Mouse (Mus musculus) thymus, adult 2 months (tissue): ENCODE measurements around the gene 2310022A10Rik.

Source experiments
- CTCF ChIP-seq: fragments of 200-500 bp; IDR thresholded peaks from 2 replicates; pipeline ENCODE4 v1.5.1; 2012; ENCODE audit warnings: mild to moderate bottlenecking, control low read depth, low read length, moderate library complexity, borderline replicate concordance; ENCODE audit not compliant: control insufficient read depth, poor library complexity, insufficient read depth; ENCODE audit errors: extremely low read depth
- POLR2A ChIP-seq: fragments of 200-500 bp; IDR thresholded peaks from 2 replicates; pipeline ENCODE4 v1.6.1; 2012; ENCODE audit warnings: mild to moderate bottlenecking, low read length, control low read depth, moderate library complexity; ENCODE audit not compliant: control insufficient read depth, poor library complexity, insufficient read depth; ENCODE audit errors: extremely low read depth

DNA sequence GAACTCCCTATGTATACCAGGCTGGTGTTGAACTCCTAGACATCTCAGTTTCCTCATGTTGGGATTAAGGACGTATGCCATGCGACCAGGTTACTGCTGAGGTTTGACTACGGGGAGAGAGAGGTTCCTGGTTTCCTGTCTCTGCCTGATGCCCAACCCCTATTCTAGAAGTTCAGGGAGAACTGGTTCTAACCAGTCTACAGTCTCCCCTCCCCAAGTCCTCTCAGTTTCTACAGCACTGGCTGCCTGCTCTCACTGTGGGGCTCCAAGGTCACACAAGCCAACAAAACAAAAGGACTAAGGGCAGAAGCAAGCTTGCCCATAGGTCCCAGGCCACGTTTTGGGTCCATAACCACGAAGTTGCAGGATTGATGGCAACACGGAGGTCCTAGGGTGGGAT lies 3.4 kb upstream of the 2310022A10Rik start:
- TF ChIP-seq CTCF, result no peak
- no peak for TF ChIP-seq POLR2A
